Mouse (Mus musculus): ENCODE measurements around the gene Nyx.
A peak's percentile ranks its signal among the peaks of the same experiment; 100 is the strongest.
"Not testable (repeated sequence)": the region's sequence is repeated elsewhere in the genome, so short reads cannot be mapped to it uniquely, and the experiment has no call there.

The Nyx gene

DNA sequence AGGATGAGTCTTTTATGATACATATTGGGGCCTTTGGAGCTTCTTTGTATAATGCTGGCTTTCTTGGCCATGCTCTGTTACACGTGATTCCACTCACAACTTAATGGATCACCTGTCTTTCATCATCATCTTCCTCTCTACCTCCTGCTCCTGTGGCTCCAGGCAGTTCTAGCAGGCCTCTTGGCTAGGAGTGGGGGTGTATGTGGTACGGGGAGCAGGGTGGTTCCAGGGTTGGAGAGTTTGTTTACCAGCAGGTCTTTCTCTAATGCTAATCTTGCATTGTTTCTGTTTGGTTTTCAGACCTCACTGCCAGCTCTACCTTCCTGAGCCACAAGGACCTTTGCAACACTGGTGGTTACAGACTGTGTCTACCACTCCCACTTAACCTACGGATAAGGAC is at the start of gene Nyx:
Gene Nyx, plus strand, starts transcription at position 301 of the 400 bp plus-strand sequence.
- no peak for DNase-seq (ENCODE audit: low spot score in 2 of 2)

DNA sequence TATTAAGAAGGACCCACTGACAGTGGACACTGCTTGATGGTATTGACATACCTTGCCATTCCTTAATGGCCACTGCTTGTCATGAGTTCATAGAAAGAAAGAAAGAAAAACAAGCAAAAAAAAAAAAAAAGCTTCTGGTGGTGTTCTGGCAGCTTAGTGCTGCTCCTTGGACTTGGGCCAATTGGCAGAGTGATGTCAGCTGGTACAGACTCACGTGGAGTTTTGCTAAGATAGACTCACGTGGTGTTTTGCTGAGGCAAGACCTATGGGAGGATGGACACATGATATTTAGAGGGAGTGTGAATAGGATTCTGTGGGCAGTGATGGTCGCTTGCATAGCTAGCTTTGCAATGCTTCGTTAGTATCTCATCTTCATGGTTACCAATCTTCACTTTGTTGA is 43.9 kb upstream of the Nyx start:
- no peak for DNase-seq (ENCODE audit: low spot score in 2 of 2)

DNA sequence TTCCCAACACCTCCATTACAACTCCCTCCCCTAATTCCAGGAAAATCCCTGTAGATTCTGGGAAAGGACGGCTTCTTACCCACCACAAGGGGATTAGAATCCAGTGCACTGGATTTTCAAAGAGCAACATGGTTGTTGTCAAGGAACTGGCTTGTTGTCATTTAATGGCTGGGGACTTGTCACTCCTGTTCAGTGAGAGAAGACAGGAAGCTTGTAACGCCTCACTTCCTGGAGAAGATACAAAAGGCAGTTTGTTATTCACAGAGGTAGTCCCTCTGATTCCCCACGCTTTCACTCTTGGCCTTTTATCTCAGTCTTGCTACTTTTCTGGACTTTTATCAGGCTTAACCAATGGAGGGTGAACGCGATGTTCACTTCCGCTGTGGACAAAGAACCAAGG is 34.5 kb upstream of the Nyx start:
- no peak for DNase-seq (ENCODE audit: low spot score in 2 of 2)

DNA sequence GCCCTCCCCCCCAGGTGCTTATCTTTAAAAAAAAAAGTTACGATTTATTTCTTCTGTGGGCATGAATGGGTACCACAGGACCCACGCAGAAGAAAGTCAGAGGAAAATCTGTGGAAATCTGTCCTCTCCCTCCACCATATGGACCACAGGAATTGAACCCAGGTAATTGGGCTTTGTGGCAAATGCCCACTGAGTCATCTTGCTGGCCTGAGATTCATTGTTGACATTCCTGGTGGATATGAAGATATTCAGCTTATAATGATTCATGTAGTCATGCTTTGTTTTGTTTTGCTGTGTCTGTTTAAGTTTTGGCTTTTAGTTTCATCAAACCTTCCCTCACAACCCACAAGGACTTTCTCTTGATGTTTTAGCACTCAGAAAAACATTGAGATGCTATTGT is 29.9 kb upstream of the Nyx start:
- not testable (repeated sequence) for DNase-seq (ENCODE audit: low spot score in 2 of 2)

DNA sequence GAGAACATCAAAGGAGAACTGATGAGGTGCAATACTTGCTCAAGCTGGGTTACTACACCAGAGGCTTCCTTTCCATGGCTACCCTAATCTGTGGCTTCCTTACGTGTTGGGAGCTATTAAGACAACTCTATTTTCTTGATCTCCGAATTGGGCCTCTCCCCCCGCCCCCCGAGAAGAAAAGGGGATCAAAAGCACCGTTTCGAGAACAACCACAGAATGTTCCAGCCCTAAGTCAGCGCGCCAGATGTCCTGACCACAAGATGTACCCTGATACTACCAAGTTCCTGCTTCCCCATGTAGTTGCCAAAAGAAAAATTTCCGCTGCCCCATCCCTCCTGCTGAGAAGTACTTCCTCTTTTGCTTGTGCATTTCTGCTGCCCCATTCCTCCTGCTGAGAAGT is 9.4 kb upstream of the Nyx start:
- DNase-seq (ENCODE audit: low spot score in 2 of 2): peak in 1 of 2 experiments; percentile 1

DNA sequence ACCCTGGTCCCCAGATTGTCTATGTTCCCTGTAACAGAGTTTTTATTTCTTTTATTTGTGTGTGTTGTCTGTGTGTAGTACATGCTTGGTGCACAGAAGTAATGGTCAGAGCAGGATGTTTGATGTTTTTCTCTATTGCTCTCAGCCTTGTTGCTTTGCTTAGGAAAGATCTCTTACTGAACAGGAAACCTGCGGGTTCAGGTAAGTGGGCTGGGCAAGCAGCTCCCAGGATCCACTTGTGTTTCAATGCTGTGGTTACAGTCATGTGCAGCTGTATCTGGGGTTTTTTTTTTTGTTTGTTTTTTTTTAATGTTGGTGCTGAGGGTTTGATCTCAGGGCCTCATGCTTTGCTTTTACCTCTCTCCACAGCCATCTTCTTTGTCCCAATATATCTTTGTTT is 7.1 kb upstream of the Nyx start:
- no peak for DNase-seq (ENCODE audit: low spot score in 2 of 2)

DNA sequence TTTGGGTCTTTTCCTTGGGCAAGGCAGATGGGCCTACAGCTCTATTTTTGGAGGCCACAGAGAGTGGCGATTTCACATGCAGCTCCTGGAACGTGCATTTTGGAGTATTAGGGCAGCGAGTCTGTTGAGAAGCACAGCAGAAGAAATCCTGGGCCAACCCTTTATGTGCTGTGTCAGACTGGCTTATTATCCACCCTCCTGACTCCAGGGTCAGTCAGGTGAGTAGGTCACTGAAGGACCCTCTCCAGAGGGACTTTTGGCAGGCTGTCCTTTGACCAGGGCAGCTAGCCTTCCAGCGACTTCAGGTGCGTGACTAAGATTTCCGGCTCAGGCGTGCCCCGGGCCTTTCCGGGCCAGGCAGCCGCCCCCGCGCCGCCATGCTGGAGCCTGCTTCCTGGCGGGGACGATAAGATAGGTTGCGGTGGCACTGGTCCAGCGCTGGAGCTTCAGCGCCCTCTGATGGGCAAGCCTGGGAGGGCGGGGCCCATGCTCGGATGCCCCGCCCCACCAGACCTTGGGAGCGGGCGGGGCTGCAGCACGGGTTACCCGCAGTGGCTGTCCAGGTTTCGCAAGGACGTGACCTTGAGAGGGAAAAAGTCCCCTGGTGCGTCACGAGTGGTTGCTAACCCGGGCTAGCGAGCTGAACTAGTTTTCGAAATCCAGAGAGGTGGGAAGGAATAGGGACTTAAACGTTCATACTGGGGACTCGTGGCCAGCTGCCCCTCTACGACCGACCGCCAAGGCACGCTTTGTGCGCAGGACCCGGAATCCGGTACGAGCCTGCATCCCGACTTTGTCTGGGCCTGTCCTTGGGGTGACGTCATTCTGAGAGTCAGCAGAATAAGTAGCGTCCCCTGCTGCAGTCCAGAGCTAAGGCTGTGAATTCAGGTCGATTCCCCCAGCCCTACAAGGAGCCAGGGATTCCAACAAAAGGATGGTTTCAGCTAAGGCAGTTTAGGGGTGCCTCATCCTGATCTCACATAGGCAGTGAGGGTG is 4.3 kb upstream of the Nyx start:
- peak; percentile 87 to 91 for DNase-seq (ENCODE audit: low spot score in 2 of 2)

DNA sequence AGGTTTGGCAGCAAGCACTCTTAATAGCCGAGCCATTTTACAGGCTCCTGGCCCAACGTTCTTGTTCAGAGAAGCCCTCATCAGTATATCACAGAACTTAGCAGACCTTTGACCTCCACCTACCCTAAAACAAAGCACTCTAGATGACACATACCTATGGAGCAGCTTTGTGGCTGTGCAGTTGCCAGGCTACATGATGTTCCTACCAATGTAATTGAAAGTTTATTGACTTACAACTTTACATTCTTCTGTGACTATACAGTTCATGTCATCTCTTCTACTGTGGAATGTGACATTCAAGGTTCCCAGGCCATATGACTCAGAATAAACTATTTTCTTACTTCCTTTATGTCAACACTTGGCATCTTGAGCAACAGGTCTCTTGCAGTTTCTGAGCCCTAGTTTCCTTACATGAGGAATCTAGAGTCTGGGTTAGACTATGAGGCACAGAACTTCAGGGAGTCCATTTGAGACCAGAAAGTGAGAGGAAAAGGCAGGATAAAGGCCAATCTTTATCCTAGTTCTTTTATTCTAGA is 2.9 kb upstream of the Nyx start:
- no peak for DNase-seq (ENCODE audit: low spot score in 2 of 2)

DNA sequence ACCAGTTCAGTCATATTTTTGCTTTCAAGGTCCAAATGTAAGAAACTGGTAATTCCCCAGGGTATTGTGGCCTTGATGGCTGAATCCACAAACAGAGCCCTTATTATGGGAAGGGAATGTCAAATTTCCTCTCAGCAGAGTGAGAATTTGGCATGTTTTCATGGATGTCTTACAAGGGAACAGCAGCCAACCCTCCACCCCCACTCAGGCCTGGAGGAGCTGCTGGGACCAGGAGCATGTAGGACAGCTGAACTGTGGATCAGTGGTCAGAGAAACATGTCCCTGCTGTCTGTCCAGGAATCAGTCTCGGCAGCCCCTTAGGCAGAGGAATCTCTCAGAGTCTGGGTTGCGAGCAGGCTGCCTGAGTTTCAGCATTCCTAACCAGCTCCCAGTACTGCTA is 771 bp downstream of the Nyx start:
- DNase-seq (ENCODE audit: low spot score in 2 of 2): no peak

DNA sequence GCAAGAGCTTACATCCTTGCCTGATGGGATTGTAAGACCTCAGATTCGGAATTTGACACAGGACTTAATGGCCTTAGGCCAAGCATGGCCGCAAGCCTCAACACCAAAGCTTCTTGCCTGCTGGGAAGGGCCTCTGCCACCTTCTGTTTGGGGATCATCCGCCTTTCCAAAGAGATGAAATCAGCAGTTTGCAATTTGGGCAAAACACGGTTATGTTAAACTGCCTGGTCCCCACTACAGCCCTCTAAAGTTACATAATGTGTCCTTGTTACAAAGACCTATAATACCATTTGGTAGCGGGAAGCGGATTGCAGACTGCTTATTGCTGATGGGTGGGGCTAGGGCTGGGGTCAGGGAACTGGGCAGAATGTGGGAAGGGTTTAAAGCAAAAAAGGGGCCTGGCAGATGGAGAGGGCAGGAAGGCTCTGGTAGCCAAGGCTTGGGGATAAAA is 1.2 kb downstream of the Nyx start:
- no peak for DNase-seq (ENCODE audit: low spot score in 2 of 2)

DNA sequence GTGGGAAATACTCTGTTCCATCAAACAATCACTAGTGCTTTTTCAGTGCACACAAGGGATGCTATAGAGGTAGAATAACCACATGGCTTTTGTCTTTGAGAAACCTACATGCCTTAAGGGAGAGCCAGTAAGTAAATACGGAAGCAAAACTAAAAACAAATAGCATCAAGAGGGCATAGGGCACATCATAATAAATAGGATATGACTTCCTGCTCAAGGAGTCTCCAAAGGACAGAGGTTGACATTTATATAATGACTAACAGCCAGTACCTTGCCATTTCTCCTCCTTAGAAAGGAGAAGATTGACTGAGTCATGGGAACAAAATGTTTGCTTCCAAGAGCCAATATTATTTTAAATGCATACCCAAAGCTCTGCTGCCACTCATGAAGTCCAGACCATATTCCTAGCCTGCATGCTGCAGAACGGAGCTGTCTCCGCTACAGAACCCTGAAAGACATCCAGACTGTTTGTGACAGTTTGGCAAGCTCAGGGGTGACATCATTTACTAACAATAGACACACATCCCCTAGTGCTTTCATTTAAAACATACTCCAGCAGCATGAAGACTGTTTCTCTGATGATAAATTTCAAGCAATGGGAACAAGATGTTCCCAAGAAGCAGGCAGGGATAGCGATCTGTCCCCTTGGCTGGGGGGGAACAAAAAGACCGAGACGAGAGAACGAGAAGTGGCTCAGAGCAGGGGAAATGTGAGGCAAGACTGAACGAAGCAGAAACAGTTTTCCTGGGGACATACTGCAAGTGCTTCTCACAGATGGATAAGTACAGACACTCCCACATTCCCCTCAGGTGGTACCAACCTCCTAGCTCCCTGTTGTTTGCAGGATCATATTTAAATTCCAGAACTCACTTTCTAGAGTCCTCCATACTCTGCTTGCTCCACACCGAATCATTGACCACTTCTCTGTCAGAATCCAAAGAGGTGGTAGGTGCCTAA is 3.5 kb downstream of the Nyx start:
- DNase-seq (ENCODE audit: low spot score in 2 of 2): no peak

DNA sequence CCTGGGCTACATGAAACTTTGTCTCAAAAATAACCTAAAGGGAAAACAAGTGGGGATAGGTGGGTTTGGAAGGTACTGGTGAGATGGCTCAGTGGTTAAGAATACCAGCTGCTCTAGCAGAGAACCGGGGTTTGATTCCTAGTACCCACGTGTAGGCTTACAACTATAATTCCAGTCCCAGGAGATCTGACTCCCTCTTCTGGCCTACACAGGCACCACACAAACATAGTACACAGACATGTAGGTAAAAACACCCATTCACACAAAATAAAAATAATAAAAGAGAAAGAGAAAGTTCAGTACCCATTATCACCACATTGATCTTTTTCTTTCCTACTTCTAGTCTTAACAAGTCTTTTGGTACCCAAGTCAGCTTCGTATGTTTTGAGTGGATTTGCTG is 6.0 kb downstream of the Nyx start:
- no peak for DNase-seq (ENCODE audit: low spot score in 2 of 2)

DNA sequence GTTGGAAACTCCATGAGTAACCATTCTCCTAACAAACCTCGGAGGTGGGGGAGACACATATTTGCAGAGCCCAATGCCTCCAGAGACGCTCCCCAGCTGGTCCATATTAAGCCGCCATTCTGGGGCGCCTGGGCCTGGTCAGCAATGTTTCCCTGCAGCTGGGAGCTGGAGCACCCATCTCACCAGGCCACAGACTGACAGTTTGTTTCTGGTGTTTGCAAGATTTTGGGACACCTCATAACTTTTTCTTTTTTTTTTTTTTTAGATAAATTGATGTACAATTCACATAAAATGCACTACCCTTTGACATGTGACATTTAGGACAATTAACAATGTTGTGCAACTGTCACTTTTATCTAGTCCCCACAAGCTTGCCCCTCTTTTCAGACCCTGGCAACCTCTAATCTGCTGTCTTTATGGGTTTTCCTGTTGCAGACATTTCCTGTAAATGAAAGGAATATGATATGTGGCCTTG is 6.9 kb downstream of the Nyx start:
- DNase-seq (ENCODE audit: low spot score in 2 of 2): no peak

DNA sequence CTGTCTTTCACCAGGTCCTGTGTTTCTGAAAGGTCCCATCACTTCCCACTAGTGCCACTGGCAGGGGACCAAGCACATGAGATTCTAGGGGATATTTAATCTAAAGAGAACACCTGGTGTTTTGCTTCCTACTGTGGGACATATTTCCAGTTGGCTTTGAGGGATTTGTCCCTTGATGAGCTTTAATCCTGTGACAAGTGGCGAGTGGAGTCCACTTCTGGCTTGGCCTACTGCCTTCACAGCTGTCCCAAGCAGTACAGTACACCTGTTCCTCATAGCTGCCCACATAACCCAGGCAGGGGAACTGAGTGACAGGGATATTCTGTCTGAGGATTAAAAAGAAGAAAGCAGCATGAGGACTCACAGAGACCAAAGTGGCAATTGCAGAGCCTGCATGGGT is 9.5 kb downstream of the Nyx start:
- no peak for DNase-seq (ENCODE audit: low spot score in 2 of 2)

DNA sequence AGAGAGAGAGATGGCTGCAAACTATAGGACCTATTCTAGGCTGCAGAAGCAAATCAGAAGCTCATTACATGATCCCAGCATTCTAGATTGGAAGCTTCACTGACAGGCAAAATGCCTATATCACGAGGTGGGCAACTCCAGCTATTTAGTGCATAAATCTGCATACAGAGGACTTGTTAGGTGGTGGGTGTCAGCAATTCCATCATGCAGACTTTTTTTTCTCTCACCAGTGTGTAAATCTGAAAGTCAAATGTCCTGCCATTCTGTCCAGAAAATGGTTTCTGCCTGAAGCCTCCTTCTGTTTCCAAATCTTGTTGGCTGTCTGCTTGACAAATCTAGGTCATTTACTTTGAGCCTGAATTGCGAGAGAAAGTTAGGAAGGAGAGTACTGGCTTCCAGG is 11.7 kb downstream of the Nyx start:
- DNase-seq (ENCODE audit: low spot score in 2 of 2): no peak

DNA sequence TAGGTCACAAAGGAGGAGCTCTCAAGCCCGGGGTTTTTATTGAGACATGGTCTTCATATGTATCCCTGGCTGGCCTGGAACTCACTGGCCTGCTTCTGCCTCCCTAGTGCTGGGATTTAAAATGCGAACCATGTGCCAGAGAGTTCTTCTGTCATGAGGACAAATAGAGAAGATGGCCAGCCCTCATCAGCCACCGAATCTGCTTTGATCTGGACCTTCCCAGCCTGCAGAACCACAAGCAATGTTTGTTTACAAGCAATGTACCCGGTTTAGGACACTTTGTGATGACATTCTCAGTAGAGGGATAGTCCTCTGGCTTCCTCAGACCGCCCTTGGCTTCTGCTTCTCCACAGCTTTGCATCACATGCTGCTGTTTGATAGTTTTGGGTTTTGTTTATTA is 12.4 kb downstream of the Nyx start:
- no peak for DNase-seq (ENCODE audit: low spot score in 2 of 2)

DNA sequence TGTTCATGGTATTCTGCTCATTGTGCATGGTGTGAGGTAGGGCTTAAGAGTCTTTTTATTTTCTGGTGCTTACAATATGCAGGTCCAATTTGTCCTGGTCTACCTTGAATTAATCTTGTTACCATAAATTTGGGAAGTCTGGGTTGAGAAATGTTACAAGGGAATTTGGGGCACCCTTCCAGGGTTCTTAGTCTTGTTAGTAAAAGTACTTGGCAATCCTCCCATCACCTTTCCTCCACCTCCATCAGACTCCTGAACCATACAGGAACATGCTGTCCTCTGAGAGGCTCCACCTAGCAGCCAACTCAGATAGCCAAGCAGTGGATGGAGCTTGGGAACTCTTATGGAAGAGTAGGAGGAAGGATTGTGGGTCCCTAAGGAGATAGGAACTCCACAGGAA is 13.7 kb downstream of the Nyx start:
- no peak for DNase-seq (ENCODE audit: low spot score in 2 of 2)

DNA sequence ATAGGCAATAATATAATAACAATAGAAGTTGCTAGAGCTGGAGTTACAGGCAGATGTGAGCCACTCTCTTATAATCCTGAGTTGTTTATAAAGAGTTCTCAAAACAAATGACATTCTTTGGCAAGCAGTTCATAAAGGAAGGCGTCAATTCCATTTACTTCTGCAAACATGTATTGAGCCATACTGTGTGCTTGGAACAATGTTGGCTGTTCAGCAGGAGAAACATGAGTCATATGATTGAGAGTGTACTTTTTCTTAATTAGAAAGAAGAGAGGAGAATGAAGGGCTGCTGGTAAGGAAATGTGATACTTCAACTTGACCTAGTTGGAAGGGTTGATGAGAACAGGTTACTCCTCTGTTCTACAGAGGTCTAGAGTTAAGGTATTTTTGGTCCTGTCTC is 16.7 kb downstream of the Nyx start:
- DNase-seq (ENCODE audit: low spot score in 2 of 2): no peak

DNA sequence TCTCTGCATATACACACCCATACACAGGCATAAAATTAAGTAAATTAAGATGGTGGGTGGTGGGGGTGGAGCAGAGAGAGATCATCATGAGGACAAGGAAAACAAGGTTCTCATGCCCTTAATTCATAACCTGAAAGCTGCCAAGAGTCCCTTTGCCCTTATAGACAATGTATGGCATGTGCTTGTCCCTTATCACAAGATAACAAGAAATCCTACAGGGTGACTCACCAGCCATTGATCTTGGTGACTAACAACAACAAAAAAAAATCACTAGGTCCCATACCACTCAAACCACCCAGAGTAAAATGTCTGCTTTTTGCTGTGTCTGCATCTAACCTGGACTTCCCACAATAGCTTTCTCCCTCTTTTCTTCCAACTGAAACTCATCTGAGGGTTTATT is 18.5 kb downstream of the Nyx start:
- no peak for DNase-seq (ENCODE audit: low spot score in 2 of 2)

DNA sequence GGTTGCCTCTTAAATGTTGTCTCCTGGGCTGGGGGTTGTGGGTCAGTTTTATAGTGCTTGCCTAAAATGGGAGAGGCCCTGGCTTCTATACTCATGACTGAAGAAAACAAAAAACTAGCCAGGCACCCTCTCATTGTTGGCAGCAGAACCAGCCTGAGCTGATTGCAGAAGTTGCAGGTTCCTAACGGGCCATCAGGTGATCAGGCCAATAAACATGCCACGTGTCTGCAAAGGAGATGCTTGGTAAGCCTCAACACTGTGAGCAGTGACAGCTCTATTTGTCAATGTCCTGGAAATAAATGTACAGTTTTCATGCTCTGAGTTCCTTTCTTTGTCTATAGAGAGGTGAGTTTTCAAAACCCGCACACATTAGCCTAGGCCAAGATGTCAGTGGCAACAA is 23.1 kb downstream of the Nyx start:
- DNase-seq (ENCODE audit: low spot score in 2 of 2): no peak

DNA sequence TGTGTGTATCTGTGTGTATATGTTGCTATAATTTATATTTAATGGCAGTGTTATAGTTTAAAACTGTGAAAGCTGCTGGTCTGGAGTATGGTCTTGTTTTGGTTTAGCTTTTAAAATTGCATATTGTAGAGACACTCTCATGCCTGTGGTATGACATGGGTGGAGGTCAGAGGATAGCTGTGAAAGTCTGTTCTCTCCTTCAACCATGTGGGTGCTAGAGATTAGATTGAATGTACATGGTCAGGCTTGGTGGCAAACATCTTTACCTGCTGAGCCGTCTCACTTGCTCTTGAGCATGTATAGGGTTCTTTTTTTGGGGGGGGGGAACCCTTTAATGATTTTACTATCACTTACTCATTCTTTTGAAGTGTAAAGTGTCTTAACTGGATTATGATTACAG is 23.9 kb downstream of the Nyx start:
- DNase-seq (ENCODE audit: low spot score in 2 of 2): no peak

DNA sequence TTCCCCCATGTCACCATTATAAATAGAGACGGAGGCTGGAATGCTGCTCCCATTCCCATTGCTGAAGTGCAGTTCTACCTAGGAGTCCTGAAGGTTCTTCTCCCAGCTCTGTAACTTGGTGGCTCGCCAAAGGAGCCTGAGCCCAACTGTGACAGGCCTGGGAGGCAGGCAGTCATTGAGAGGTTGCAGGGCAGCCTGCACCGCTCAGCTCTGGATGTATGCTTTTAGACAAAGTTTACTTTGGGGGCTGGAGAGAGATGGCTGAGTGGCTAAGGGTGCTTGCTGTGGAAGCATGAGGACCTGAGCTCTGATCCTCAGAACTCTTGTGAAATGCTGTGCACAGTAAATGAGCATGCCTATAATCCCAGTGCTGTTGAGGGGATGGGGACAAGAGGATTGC is 25.0 kb downstream of the Nyx start:
- no peak for DNase-seq (ENCODE audit: low spot score in 2 of 2)

Data from natural killer cell, adult 2 months (primary cell).